Comparison of ENCODE assay signal across 10 mouse cellular contexts in the genomic region with DNA sequence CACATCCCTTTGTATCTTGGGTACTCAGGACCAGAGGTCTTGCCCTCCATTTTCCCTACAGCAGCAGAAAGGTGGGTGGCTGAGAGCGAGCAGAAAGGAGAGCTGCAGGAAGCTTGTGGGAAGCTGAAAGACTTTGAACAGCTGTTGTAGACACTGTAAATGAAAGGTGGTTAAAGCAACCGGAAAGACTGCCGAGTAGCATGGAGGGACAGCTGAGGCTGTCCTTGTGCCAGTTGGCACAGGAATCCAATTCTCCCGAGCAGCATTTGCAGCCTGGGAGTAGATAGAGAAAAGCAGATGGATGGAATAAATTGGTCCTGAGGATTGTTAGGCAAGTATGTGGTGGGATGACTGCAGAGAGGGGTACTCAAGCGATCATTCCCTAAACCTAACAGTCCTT.
A peak's percentile ranks its signal among the peaks of the same experiment; 100 is the strongest.
DNase-seq lines count a peak whose midpoint lies in the region; TF ChIP-seq lines count a peak whose summit lies in the region.
"Had no signal": no experiment of that assay in that cellular context is flagged by ENCODE, and none has a peak within 500 bp of the region (broad histone marks: within the 10 kb centered on the region; RNA-seq: fewer than 3 reads in every experiment).

No protein-coding gene starts in this region.

- no peak overlapping the region for H3K27ac ChIP-seq in gastrocnemius, adult 2 months
- H3K27ac ChIP-seq: intestine, embryonic 15.5 days; lung, embryonic 15.5 days had no signal

- no peak for TF ChIP-seq CTCF in gastrocnemius, adult 2 months (IDR thresholded peaks at IDR 0.05)

- peak; percentile 19 for DNase-seq in gastrocnemius, postnatal 10 days
- no peak for DNase-seq in gastrocnemius, adult 18-20 months (ENCODE audit: low spot score)
- peak; percentile 94 for DNase-seq in brain, adult 2 months (ENCODE audit: low read depth, low spot score)
- peak; percentile 62 to 70 for DNase-seq in cerebellum, postnatal 25 days
- peak; percentile 32 to 49 for DNase-seq in left cerebral cortex, postnatal 10 days (ENCODE audit: extremely low spot score in 1 of 2, low spot score in 2 of 2)
- no peak for DNase-seq in urinary bladder, adult 18-20 months (ENCODE audit: low spot score in 2 of 2)
- no peak for DNase-seq in ovary, postnatal 10 days (ENCODE audit: low spot score)
- no peak for DNase-seq in gastrocnemius, adult 2 months

- intact Hi-C loops in left cerebral cortex, postnatal 10 days (cut with DNase I) = no loop called here
- intact Hi-C loops in gastrocnemius, adult 2 months (cut with DNase I) = no loop called here

- H3K4me3 ChIP-seq in gastrocnemius, adult 2 months = no peak overlapping the region
- H3K4me3 ChIP-seq: intestine, embryonic 15.5 days; lung, embryonic 15.5 days had no signal

Comparison
In these comparisons a context has a peak if more than half of its experiments do, and no peak if none do; other contexts are left out.
1. DNase-seq: peak in gastrocnemius, postnatal 10 days (single experiment), brain, adult 2 months (single experiment), cerebellum, postnatal 25 days (2 of 2) and left cerebral cortex, postnatal 10 days (2 of 2); none in gastrocnemius, adult 18-20 months (single experiment), urinary bladder, adult 18-20 months (0 of 2), ovary, postnatal 10 days (single experiment) and gastrocnemius, adult 2 months (single experiment).